Mouse (Mus musculus) ES-E14 (cell line): Measurements from ENCODE around the gene Nf1. TPM values are rescaled to one million over a fixed set of nuclear protein-coding genes. Genes with fewer than 3 reads are reported as not detected.
"Not testable (repeated sequence)": the region's sequence is repeated elsewhere in the genome, so short reads cannot be mapped to it uniquely, and the experiment has no call there.

Experiments used
- DNase-seq: peaks from one replicate; pipeline ENCODE4 v3.0.0-alpha.2; 2013; ENCODE audit warnings: low read depth, low spot score
- H3K27ac ChIP-seq: 2 replicates; pipeline ENCODE4 v1.5.1; 2012; ENCODE audit warnings: low read depth, mild to moderate bottlenecking, low read length, moderate library complexity, mixed read lengths; ENCODE audit not compliant: poor library complexity, insufficient read depth, severe bottlenecking
- H3K36me3 ChIP-seq: 2 replicates; pipeline ENCODE4 v1.6.1; 2012; ENCODE audit warnings: mild to moderate bottlenecking, low read length, moderate library complexity, mixed read lengths; ENCODE audit not compliant: control insufficient read depth, poor library complexity, insufficient read depth, severe bottlenecking
- H3K4me1 ChIP-seq, 2 experiments: fragments of 150-350 bp in 1 of 2; sonication (generic) in 1 of 2; 2 replicates each; pipeline ENCODE4 v1.6.1; 2012; ENCODE audit warnings: low read length in 2 of 2, mild to moderate bottlenecking in 1 of 2, mixed read lengths in 1 of 2; ENCODE audit not compliant: control insufficient read depth in 2 of 2, insufficient read depth in 2 of 2, poor library complexity in 1 of 2
- H3K4me3 ChIP-seq, 2 experiments: fragments of 150-350 bp in 1 of 2; sonication (generic) in 1 of 2; 2 replicates each; pipeline ENCODE4 v1.5.1; 2012; ENCODE audit warnings: low read length in 2 of 2, low read depth in 1 of 2, mild to moderate bottlenecking in 1 of 2, mixed read lengths in 1 of 2; ENCODE audit not compliant: insufficient read depth in 1 of 2, poor library complexity in 1 of 2, severe bottlenecking in 1 of 2
- H3K9ac ChIP-seq: 2 replicates; pipeline ENCODE4 v1.6.1; 2012; ENCODE audit warnings: low read depth, mild to moderate bottlenecking, low read length, mixed read lengths; ENCODE audit not compliant: poor library complexity, insufficient read depth, severe bottlenecking
- H3K9me3 ChIP-seq: fragments of 150-350 bp; sonication (generic); 2 replicates; pipeline ENCODE4 v1.6.1; 2012; ENCODE audit warnings: low read depth, mild to moderate bottlenecking, low read length; ENCODE audit not compliant: control insufficient read depth, insufficient read depth
- CHD2 ChIP-seq: IDR thresholded peaks from 2 replicates; pipeline ENCODE4 v1.6.1; 2014; ENCODE audit warnings: mild to moderate bottlenecking, low read depth, low read length, inconsistent platforms
- HCFC1 ChIP-seq: IDR thresholded peaks from 2 replicates; pipeline ENCODE4 v1.6.1; 2012; ENCODE audit warnings: low read length, inconsistent platforms, borderline replicate concordance; ENCODE audit not compliant: insufficient read depth
- MAFK ChIP-seq: IDR thresholded peaks from 2 replicates; pipeline ENCODE4 v1.6.1; 2014; ENCODE audit warnings: mild to moderate bottlenecking, low read depth, low read length, inconsistent platforms; ENCODE audit not compliant: insufficient read depth
- ZC3H11A ChIP-seq: IDR thresholded peaks from 2 replicates; pipeline ENCODE4 v1.6.1; 2012; ENCODE audit warnings: low read depth, mild to moderate bottlenecking, inconsistent platforms, low read length, borderline replicate concordance
- ZNF384 ChIP-seq: IDR thresholded peaks from 2 replicates; pipeline ENCODE4 v1.6.1; 2012; ENCODE audit warnings: low read depth, low read length, inconsistent platforms
- in situ Hi-C, 2 experiments: fragments of 600-800 bp; cut with MboI; formaldehyde crosslinking; loops; one replicate each; pipeline ENCODE4 v1.15.1; 2025; ENCODE audit warnings: low sequenced_read_pairs in 2 of 2, inconsistent platforms in 1 of 2; ENCODE audit not compliant: unreplicated experiment in 2 of 2
- total RNA-seq: library from RNA; depleted of rRNA; stranded (reverse); fragments of 300-350 nt; gene quantifications from 2 replicates; pipeline ENCODE4 v1.2.3, GENCODE M21; 2012

The Nf1 gene
- total RNA-seq, 1 experiment = 15.3 TPM

DNA sequence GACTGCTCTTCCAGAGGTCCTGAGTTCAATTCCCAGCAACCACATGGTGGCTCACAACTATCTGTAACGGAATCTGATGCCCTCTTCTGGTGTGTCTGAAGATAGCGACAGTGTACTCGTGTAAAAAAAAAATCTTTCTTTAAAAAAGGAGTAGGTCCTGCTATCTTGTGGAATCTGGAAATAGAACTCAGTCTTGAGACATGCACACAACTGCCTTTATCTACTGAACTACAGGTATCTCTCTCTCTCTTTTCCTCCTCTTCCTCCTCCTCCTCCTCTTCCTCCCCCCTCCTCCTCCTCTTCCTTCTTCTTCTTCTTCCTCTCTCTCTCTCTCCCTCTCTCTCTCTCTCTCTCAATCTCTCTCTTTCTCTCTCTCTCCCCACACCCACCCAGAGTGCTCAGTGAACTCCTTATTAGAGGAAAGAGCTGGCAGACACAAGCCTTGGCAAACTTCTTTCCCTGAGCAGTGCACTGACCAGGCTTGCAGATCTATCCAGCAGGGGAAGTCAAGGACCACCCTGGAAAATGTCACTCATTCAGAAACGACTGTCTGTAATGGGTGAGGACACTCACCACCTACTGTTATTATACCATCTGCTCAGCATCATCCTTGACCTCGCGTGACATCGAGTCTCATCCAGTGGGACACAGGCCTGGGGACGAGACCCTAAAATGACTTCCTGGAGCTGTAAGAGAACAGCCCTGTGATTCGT is 39.6 kb upstream of the Nf1 start:
- Histone ChIP-seq H3K4me1 (no peaks in the 10 kb centered on the region), H3K9ac (no peak overlapping the region), H3K4me3 (no peak overlapping the region), H3K27ac (no peak overlapping the region), H3K9me3 (no peaks in the 10 kb centered on the region), H3K36me3 (no peaks in the 10 kb centered on the region)
- DNase-seq = no peak
- no peak for TF ChIP-seq ZNF384
- TF ChIP-seq ZC3H11A = no peak
- TF ChIP-seq HCFC1 = no peak
- no peak for TF ChIP-seq CHD2
- TF ChIP-seq MAFK = no peak
- in situ Hi-C loops = loop anchor here in 1 of 2 experiments (10.0 kb wide), 1 partner anchor 335 kb away; no protein-coding TSS in a partner anchor

DNA sequence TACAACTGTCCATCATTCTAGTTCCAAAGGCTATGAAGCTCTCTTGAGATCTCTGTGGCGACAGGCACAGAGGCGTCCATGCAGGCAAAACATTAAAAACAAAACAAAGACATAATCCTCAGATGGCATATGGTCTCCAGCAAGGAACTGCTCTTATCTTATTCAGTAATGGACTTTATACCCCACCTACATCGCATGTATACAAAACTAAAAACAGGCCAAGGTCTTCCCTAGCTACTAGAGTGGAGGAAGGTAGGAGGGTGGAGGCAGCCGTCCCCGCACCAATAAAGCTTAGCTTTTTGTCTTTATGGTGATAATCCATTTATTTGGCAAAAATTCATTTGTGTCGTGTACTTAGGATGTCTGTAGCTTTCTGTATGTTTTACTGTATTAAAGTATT is 36.4 kb upstream of the Nf1 start:
- no peaks in the 10 kb centered on the region for H3K9me3 ChIP-seq
- in situ Hi-C loops = no loop called here
- DNase-seq = no peak
- no peaks in the 10 kb centered on the region for H3K36me3 ChIP-seq
- no peak for TF ChIP-seq MAFK
- TF ChIP-seq ZNF384 = no peak
- no peak for TF ChIP-seq ZC3H11A
- no peak for TF ChIP-seq HCFC1
- TF ChIP-seq CHD2 = no peak
- no peak overlapping the region for H3K4me3 ChIP-seq
- no peak overlapping the region for H3K27ac ChIP-seq
- H3K9ac ChIP-seq = no peak overlapping the region
- peaks cover 13 to 14% of the 10 kb centered on the region in 2 experiments for H3K4me1 ChIP-seq

DNA sequence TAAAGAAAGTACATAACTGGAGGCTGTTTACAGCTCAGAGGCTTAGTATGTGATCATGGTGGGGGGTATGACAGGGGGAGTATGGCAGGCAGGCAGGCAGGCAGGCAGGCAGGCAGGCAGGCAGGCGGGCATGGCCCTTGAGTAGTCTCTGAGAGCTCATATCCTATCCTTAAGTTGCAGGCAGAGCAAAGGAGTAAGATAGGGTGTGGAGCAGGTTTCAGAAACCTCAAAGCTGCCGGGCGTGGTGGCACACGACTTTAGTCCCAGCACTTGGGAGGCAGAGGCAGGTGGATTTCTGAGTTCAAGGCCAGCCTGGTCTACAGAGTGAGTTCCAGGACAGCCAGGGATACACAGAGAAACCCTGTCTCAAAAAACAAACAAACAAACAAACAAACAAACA is 35.2 kb upstream of the Nf1 start:
- peaks cover 13 to 18% of the 10 kb centered on the region in 2 experiments for H3K4me1 ChIP-seq
- DNase-seq, H3K36me3 ChIP-seq, H3K9ac ChIP-seq, H3K4me3 ChIP-seq, H3K27ac ChIP-seq, H3K9me3 ChIP-seq, in situ Hi-C loops: not testable (repeated sequence)

DNA sequence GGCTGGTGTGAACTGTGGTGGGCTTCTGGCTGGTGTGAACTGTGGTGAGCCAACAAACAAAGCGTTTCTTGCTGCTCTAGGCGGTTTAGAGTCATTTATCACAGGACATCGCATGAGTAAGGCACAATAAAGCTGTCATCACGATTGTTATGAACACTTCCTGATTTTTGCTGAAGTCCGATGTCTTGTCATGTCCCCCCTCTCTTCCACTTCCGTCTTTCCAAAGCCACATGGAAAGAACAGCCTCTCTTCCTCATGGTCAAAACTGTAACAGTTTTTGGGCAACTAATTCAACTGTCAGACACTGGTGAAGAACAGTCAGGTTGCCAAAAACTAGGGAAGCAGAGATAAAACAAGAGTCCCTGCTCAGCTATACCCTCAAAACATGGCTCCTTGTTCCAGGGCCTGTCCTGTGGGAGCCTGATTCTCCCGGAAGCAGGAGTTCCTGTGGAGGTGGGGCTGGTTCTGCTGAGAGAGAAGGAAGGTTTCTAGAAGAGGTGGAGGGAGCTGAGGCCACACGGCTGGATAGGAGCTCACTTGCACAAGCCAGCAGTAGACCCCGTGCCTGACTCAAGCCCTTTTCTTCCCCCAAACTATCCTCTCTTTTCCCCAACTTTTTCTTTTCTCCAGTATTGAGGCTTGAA is 33.7 kb upstream of the Nf1 start:
- Histone ChIP-seq H3K9ac (no peak overlapping the region), H3K27ac (no peak overlapping the region), H3K36me3 (no peaks in the 10 kb centered on the region), H3K4me1 (peaks cover 13 to 18% of the 10 kb centered on the region in 2 experiments), H3K4me3 (no peak overlapping the region), H3K9me3 (no peaks in the 10 kb centered on the region)
- DNase-seq = no peak
- TF ChIP-seq MAFK = no peak
- no peak for TF ChIP-seq ZNF384
- TF ChIP-seq CHD2 = no peak
- TF ChIP-seq ZC3H11A = no peak
- no peak for TF ChIP-seq HCFC1
- in situ Hi-C loops = no loop called here
